Mouse (Mus musculus) kidney, postnatal 14 days (tissue): ENCODE data around the gene Ctnna3.
A peak's percentile ranks its signal among the peaks of the same experiment; 100 is the strongest.
"Not testable (repeated sequence)": the region's sequence is repeated elsewhere in the genome, so short reads cannot be mapped to it uniquely, and the experiment has no call there.

Experiments used
- DNase-seq: peaks from one replicate; pipeline ENCODE4 v3.0.0; 2022; ENCODE audit warnings: mixed read lengths

Ctnna3 gene

GRCm38 (mm10) chr10:63429785-63430305, at the start of gene Ctnna3:
Gene Ctnna3 (plus strand): TSS chr10:63430098.
- DNase-seq, result peak; percentile 92

- DNase-seq, result no peak
Measured at GRCm38 (mm10) chr10:63381498-63382280, 48.2 kb upstream of the Ctnna3 start, which contains the start of gene Sirt1. Gene Sirt1 (minus strand): TSS chr10:63381704.

GRCm38 (mm10) chr10:63382372-63383279, 47.3 kb upstream of the Ctnna3 start, which contains the start of gene Dnajc12:
Gene Dnajc12 (plus strand): TSS chr10:63382443.
- DNase-seq, result peak; percentile 92

- DNase-seq, result not testable (repeated sequence)
Measured at GRCm38 (mm10) chr10:63385897-63386296, 44.0 kb upstream of the Ctnna3 start.

GRCm38 (mm10) chr10:63386444-63386843, 43.5 kb upstream of the Ctnna3 start:
- DNase-seq, result peak; percentile 91

GRCm38 (mm10) chr10:63386991-63387390, 42.9 kb upstream of the Ctnna3 start:
- no peak for DNase-seq

- no peak for DNase-seq
Measured at GRCm38 (mm10) chr10:63388948-63389347, 41.0 kb upstream of the Ctnna3 start.

GRCm38 (mm10) chr10:63396963-63397362, 32.9 kb upstream of the Ctnna3 start:
- DNase-seq, result no peak

- DNase-seq, result peak; percentile 43
Measured at GRCm38 (mm10) chr10:63402731-63403504, 27.0 kb upstream of the Ctnna3 start.

GRCm38 (mm10) chr10:63403636-63404035, 26.3 kb upstream of the Ctnna3 start:
- peak; percentile 72 for DNase-seq

- DNase-seq, result no peak
Measured at GRCm38 (mm10) chr10:63410162-63410956, 19.5 kb upstream of the Ctnna3 start.

GRCm38 (mm10) chr10:63411674-63412073, 18.2 kb upstream of the Ctnna3 start:
- DNase-seq, result not testable (repeated sequence)

- DNase-seq, result no peak
Measured at GRCm38 (mm10) chr10:63412756-63413155, 17.1 kb upstream of the Ctnna3 start.

GRCm38 (mm10) chr10:63415287-63415686, 14.6 kb upstream of the Ctnna3 start:
- DNase-seq, result no peak

- no peak for DNase-seq
Measured at GRCm38 (mm10) chr10:63415850-63416249, 14.0 kb upstream of the Ctnna3 start.

- no peak for DNase-seq
Measured at GRCm38 (mm10) chr10:63417061-63417460, 12.8 kb upstream of the Ctnna3 start.

GRCm38 (mm10) chr10:63421739-63422735, 7.9 kb upstream of the Ctnna3 start, which contains the start of gene Gm7075:
Gene Gm7075 (minus strand): TSS chr10:63421789.
- peak; percentile 38 for DNase-seq

- no peak for DNase-seq
Measured at GRCm38 (mm10) chr10:63422736-63422992, 7.2 kb upstream of the Ctnna3 start.

- DNase-seq, result no peak
Measured at GRCm38 (mm10) chr10:63423591-63424474, 6.1 kb upstream of the Ctnna3 start.

- peak; percentile 43 for DNase-seq
Measured at GRCm38 (mm10) chr10:63424475-63424814, 5.5 kb upstream of the Ctnna3 start.
